ENCODE assay signal across 19 mouse cellular contexts in genomic region chr11:49985009-49985408, GRCm38 (mm10). TPM values are rescaled to one million over a fixed set of nuclear protein-coding genes. Genes with fewer than 3 reads are reported as not detected.
A peak's percentile ranks its signal among the peaks of the same experiment; 100 is the strongest.
DNase-seq lines count a peak whose midpoint lies in the region; ATAC-seq and TF ChIP-seq lines count a peak whose summit lies in the region.
"Had no signal": no experiment of that assay in that cellular context is flagged by ENCODE, and none has a peak within 500 bp of the region (broad histone marks: within the 10 kb centered on the region; RNA-seq: fewer than 3 reads in every experiment).

No protein-coding gene starts in this region.

- 80% methylated on average over 4 of the region's 4 CpGs for WGBS in intestine, embryonic 16.5 days
- WGBS in intestine, embryonic 15.5 days, result 82% methylated on average over 4 of the region's 4 CpGs
- 71% methylated on average over 4 of the region's 4 CpGs for WGBS in liver, embryonic 11.5 days
- 56% methylated on average over 4 of the region's 4 CpGs for WGBS in liver, postnatal 0 days (ENCODE audit: insufficient replicate concordance)

- no peaks in the 10 kb centered on the region for H3K9me3 ChIP-seq in intestine, embryonic 16.5 days (ENCODE audit: control insufficient read depth, low read length)
- H3K9me3 ChIP-seq in intestine, embryonic 15.5 days, result no peaks in the 10 kb centered on the region
- H3K9me3 ChIP-seq in liver, embryonic 11.5 days (ENCODE audit: control insufficient read depth, low read length), result no peaks in the 10 kb centered on the region
- no peaks in the 10 kb centered on the region for H3K9me3 ChIP-seq in liver, postnatal 0 days (ENCODE audit: low read length)
- H3K9me3 ChIP-seq: hindbrain, embryonic 13.5 days; lung, embryonic 15.5 days; neural tube, embryonic 15.5 days had no signal

- 0 out of 2 replicates have a peak, but pooled peaks have one; percentile 34 for ATAC-seq in intestine, embryonic 16.5 days
- ATAC-seq in intestine, embryonic 15.5 days, result no peak
- ATAC-seq in liver, embryonic 11.5 days (replicated peaks; ENCODE audit: low FRiP score), result peak; percentile 76
- peak; percentile 74 for ATAC-seq in liver, postnatal 0 days
- ATAC-seq: Patski had no signal

- DNase-seq in c-Kit-positive CD71-positive TER-119-negative erythroid progenitor cells, embryonic 14.5 days (ENCODE audit: low read depth), result peak; percentile 80
- no peak for DNase-seq in liver, embryonic 11.5 days (ENCODE audit: low spot score)
- peak; percentile 29 for DNase-seq in liver, postnatal 0 days
- no peak for DNase-seq in heart, postnatal 4 days
- DNase-seq in layer of hippocampus, postnatal 14 days (ENCODE audit: low spot score in 2 of 2), result no peak
- no peak for DNase-seq in thymus, postnatal 14 days
- DNase-seq: cerebellum, adult 9-10 months; gastrocnemius, adult 2 months; kidney, adult 8-10 months; kidney, postnatal 14 days; lung, postnatal 4 days; thymus, postnatal 25 days had no signal

- H3K4me1 ChIP-seq in intestine, embryonic 16.5 days (ENCODE audit: control insufficient read depth, insufficient read depth, low read length), result peaks cover 3% of the 10 kb centered on the region; the same call in 1 of the 2 replicates
- H3K4me1 ChIP-seq in intestine, embryonic 15.5 days (replicated peaks), result no peaks in the 10 kb centered on the region
- H3K4me1 ChIP-seq in liver, embryonic 11.5 days (replicated peaks; ENCODE audit: control insufficient read depth, insufficient read depth, low read length), result peaks cover 41% of the 10 kb centered on the region
- peaks cover 35% of the 10 kb centered on the region for H3K4me1 ChIP-seq in liver, postnatal 0 days (ENCODE audit: insufficient read depth)
- H3K4me1 ChIP-seq: hindbrain, embryonic 13.5 days; lung, embryonic 15.5 days; neural tube, embryonic 15.5 days had no signal

- H3K27ac ChIP-seq in intestine, embryonic 16.5 days (ENCODE audit: low read length), result no peak overlapping the region
- H3K27ac ChIP-seq in intestine, embryonic 15.5 days, result no peak overlapping the region
- peak overlapping the region; percentile 55 for H3K27ac ChIP-seq in liver, embryonic 11.5 days (ENCODE audit: low read depth, low read length)
- peak overlapping the region; percentile 71 for H3K27ac ChIP-seq in liver, postnatal 0 days (ENCODE audit: low read depth)
- H3K27ac ChIP-seq: gastrocnemius, adult 2 months; hindbrain, embryonic 13.5 days; lung, embryonic 15.5 days; neural tube, embryonic 15.5 days had no signal

- H3K36me3 ChIP-seq in intestine, embryonic 16.5 days (ENCODE audit: control insufficient read depth, insufficient read depth, low read length), result no peaks in the 10 kb centered on the region
- no peaks in the 10 kb centered on the region for H3K36me3 ChIP-seq in intestine, embryonic 15.5 days
- no peaks in the 10 kb centered on the region for H3K36me3 ChIP-seq in liver, embryonic 11.5 days (ENCODE audit: control insufficient read depth, insufficient read depth, low read length)
- no peaks in the 10 kb centered on the region for H3K36me3 ChIP-seq in liver, postnatal 0 days (replicated peaks; ENCODE audit: insufficient read depth, low read length)
- H3K36me3 ChIP-seq: hindbrain, embryonic 13.5 days; lung, embryonic 15.5 days had no signal

- no peak overlapping the region for H3K4me2 ChIP-seq in intestine, embryonic 16.5 days (ENCODE audit: low read depth, low read length)
- H3K4me2 ChIP-seq in intestine, embryonic 15.5 days (replicated peaks), result no peak overlapping the region
- H3K4me2 ChIP-seq in liver, embryonic 11.5 days, result peak overlapping the region; percentile 19
- peak overlapping the region; percentile 51 for H3K4me2 ChIP-seq in liver, postnatal 0 days (ENCODE audit: low read depth, low read length)
- H3K4me2 ChIP-seq: hindbrain, embryonic 13.5 days; lung, embryonic 15.5 days; midbrain, embryonic 11.5 days; neural tube, embryonic 15.5 days had no signal

- H3K9ac ChIP-seq in intestine, embryonic 16.5 days (ENCODE audit: low read depth, low read length), result no peak overlapping the region
- no peak overlapping the region for H3K9ac ChIP-seq in intestine, embryonic 15.5 days
- 0 out of 2 replicates have a peak overlapping the region, but pooled peaks have one; percentile 6 for H3K9ac ChIP-seq in liver, embryonic 11.5 days (ENCODE audit: low read depth, low read length)
- no peak overlapping the region for H3K9ac ChIP-seq in liver, postnatal 0 days (replicated peaks)
- H3K9ac ChIP-seq: hindbrain, embryonic 13.5 days; lung, embryonic 15.5 days; neural tube, embryonic 15.5 days had no signal

- peak; percentile 88 for TF ChIP-seq EP300 in liver, postnatal 0 days (IDR thresholded peaks at IDR 0.05; ENCODE audit: low read depth)

- H3K4me3 ChIP-seq in intestine, embryonic 16.5 days (ENCODE audit: low read length), result no peak overlapping the region
- H3K4me3 ChIP-seq in intestine, embryonic 15.5 days (replicated peaks), result no peak overlapping the region
- no peak overlapping the region for H3K4me3 ChIP-seq in liver, embryonic 11.5 days (ENCODE audit: low read depth, low read length)
- no peak overlapping the region for H3K4me3 ChIP-seq in liver, postnatal 0 days (ENCODE audit: low read depth, low read length)
- H3K4me3 ChIP-seq: gastrocnemius, adult 2 months; hindbrain, embryonic 13.5 days; lung, embryonic 15.5 days; neural tube, embryonic 15.5 days had no signal

- no peaks in the 10 kb centered on the region for H3K27me3 ChIP-seq in intestine, embryonic 16.5 days (replicated peaks; ENCODE audit: control insufficient read depth, insufficient read depth, low read length)
- no peaks in the 10 kb centered on the region for H3K27me3 ChIP-seq in intestine, embryonic 15.5 days (replicated peaks)
- no peaks in the 10 kb centered on the region for H3K27me3 ChIP-seq in liver, embryonic 11.5 days (replicated peaks; ENCODE audit: control insufficient read depth, insufficient read depth, low read length)
- H3K27me3 ChIP-seq in liver, postnatal 0 days (ENCODE audit: insufficient read depth, low read length), result no peaks in the 10 kb centered on the region
- H3K27me3 ChIP-seq: hindbrain, embryonic 13.5 days; lung, embryonic 15.5 days; neural tube, embryonic 15.5 days; Patski had no signal

- no peak for TF ChIP-seq CTCF in liver, postnatal 0 days (IDR thresholded peaks at IDR 0.05; ENCODE audit: low read depth)

RNA-seq across cellular contexts. Expression of gene Rnf130, which starts 40.1 kb away (rescaled TPM):
- polyA plus RNA-seq in intestine, embryonic 16.5 days (2015; fragmentation: Nextera tagmentation; extraction: Ambion mirVana), result 14.7 and 21.2 TPM in 2 replicates
- polyA plus RNA-seq in intestine, embryonic 15.5 days (2015; fragmentation: Nextera tagmentation; extraction: Ambion mirVana), result 41.0 and 47.9 TPM in 2 replicates
- 47.8 and 48.0 TPM in 2 replicates for polyA plus RNA-seq in liver, embryonic 11.5 days (2014; fragmentation: Nextera tagmentation; extraction: Ambion mirVana)
- 75.0 and 82.0 TPM in 2 replicates for polyA plus RNA-seq in liver, postnatal 0 days (2015; fragmentation: Nextera tagmentation; extraction: Ambion mirVana)
- total RNA-seq in heart, postnatal 4 days (2021), result 10 to 100 TPM; 39.1 to 45.1 TPM
- 10 to 100 TPM; 80.9 to 83.4 TPM for total RNA-seq in layer of hippocampus, postnatal 14 days (2021)

Comparison
In these comparisons a context has a peak if more than half of its experiments do, and no peak if none do; other contexts are left out.
1. DNase-seq: peak in c-Kit-positive CD71-positive TER-119-negative erythroid progenitor cells, embryonic 14.5 days (single experiment) and liver, postnatal 0 days (single experiment); none in liver, embryonic 11.5 days (single experiment), heart, postnatal 4 days (single experiment), layer of hippocampus, postnatal 14 days (0 of 2) and thymus, postnatal 14 days (single experiment).
2. H3K27ac ChIP-seq: peak in liver, embryonic 11.5 days (single experiment) and liver, postnatal 0 days (single experiment); none in intestine, embryonic 16.5 days (single experiment) and intestine, embryonic 15.5 days (single experiment).
3. H3K4me2 ChIP-seq: peak in liver, embryonic 11.5 days (single experiment) and liver, postnatal 0 days (single experiment); none in intestine, embryonic 16.5 days (single experiment) and intestine, embryonic 15.5 days (single experiment).